Mouse (Mus musculus) left cerebral cortex, postnatal 25 days (tissue): Measurements from ENCODE around the gene Tmem54. TPM values are rescaled to one million over a fixed set of nuclear protein-coding genes. Genes with fewer than 3 reads are reported as not detected.

Source experiments
- DNase-seq, 2 experiments: peaks; one replicate each; pipeline ENCODE4 v3.0.0; 2022; ENCODE audit warnings: low spot score in 2 of 2, mixed read lengths in 1 of 2
- intact Hi-C: fragments of 180-260 bp; cut with DNase I; formaldehyde crosslinking; loops from one replicate; pipeline ENCODE4 v1.15.1; 2025
- total RNA-seq, 2 experiments: library from RNA; stranded (reverse); gene quantifications; 2 replicates each; pipeline ENCODE4 v1.2.3; 2021

The Tmem54 gene
- total RNA-seq, result not detected

- no peak for DNase-seq
- intact Hi-C loops, result no loop called here
These were observed at the start of gene Tmem54 for GRCm38 (mm10) chr4:129105356-129105755. TSS of gene Tmem54 (plus strand) at chr4:129105548.

- no peak for DNase-seq
- intact Hi-C loops, result no loop called here
These were observed 49.8 kb upstream of the Tmem54 start for GRCm38 (mm10) chr4:129055562-129055961.

DNA sequence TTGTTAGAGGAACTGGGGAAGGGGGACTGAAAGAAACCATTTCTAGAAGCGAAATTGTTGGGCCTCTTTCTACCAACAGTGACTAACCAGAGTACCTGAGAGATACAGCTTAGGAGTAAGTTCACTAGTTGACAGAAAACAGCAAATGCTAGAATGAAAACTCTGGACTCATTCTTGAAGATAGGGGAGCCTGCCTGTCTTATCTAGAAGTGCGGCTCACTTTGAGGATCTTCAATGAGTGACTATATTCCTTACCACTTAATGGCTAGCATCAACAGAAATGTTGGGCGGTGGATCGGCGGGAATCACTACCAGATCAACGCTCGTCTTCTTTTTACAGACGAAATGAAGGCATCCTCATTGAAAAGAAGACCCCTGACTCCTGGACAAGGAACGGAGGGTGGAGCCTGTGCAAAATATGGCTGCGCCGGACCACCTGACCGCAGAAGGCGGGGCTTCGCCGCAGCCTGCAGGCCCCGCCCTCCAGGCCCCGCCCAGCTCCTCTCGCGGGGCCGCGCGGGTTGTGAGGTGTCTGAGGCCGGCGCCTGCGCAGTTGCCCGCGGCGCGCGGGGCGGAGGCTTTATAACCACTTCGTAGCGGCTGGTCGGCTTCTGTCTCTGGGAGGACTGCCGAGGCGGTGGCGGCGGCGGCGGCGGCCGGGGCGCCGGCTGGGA is 47.7 kb upstream of the Tmem54 start:
- intact Hi-C loops, result no loop called here
- peak; percentile 97 for DNase-seq

DNA sequence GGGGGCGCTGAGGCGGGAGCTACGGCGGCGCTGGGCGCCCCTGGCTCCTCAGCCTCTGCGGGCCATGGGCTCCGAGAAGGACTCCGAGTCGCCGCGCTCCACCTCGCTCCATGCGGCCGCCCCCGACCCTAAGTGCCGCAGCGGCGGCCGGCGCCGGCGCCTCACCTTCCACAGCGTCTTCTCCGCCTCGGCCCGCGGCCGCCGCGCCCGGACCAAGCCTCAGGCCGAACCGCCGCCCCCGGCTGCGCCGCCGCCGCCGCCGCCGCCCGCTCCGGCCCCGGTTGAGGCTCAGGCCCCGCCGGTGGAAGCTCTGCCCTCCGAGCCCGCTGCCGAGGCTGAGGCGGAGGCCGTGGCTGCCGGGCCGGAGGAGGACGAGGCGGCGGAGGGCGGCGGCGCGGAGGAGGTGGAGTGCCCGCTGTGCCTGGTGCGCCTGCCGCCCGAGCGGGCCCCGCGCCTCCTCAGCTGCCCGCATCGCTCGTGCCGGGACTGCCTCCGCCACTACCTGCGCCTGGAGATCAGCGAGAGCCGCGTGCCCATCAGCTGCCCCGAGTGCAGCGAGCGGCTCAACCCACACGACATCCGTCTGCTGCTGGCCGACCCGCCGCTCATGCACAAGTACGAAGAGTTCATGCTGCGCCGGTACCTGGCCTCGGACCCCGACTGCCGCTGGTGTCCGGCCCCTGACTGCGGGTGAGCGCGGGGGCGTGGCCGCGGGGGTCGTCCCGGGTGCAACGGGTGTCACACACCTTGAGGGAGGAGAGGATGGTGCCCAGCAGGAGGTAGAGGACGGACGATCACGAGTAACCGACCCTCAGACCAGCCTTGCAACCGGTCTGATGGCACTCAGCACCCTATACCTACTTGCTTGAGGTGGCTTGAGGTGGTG is 46.9 kb upstream of the Tmem54 start, which contains the start of gene Rnf19b:
Gene Rnf19b (plus strand): TSS at position 65 of the 886 bp plus-strand sequence.
- intact Hi-C loops, result no loop called here
- peak in 1 of 2 experiments; percentile 34 for DNase-seq

GRCm38 (mm10) chr4:129059125-129059551 is 46.2 kb upstream of the Tmem54 start:
- intact Hi-C loops, result no loop called here
- DNase-seq, result peak in 1 of 2 experiments; percentile 32

DNA sequence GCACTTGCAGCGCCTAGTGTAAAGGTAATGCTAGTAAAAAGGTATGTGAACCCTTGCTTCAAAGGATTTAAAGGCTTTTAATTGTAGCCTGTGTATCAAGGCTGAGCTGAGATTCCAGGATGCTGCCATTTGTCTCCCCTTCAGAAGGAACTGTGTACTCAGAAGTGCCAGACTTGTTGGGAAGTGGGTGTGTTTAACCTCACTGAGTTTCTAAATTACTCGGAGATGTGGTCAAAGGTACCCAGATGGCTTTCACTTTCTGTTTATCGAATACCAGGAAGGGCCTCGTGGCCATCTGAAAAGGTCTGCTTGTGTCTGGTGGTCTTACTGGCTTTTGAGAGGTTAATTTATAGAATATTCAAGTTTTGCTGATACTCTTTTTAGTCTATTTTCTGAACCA is 45.4 kb upstream of the Tmem54 start:
- intact Hi-C loops, result no loop called here
- DNase-seq, result no peak

DNA sequence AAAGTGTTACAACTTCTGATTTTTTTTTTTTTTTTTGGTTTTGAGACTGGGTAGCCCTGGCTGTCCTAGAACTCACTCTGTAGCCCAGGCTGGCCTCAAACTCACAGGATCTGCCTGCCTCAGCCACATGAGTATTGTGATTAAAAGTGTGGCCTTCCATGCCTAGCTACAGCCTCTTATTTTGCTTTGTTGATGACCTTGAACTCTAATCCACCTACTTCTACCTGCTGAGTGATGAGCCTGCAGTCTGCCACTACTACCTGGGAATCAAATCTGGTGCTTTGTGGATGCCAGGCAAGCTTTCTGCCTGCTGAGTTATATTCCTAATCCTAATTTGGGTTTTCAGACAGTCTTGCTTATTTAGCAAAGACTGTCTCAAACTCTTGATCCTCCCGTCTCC is 43.9 kb upstream of the Tmem54 start:
- DNase-seq, result no peak
- intact Hi-C loops, result no loop called here

- no peak for DNase-seq
- intact Hi-C loops, result no loop called here
These were observed 42.9 kb upstream of the Tmem54 start for GRCm38 (mm10) chr4:129062281-129063075.

- intact Hi-C loops, result no loop called here
- DNase-seq, result no peak
These were observed 39.6 kb upstream of the Tmem54 start for GRCm38 (mm10) chr4:129065688-129066236.

DNA sequence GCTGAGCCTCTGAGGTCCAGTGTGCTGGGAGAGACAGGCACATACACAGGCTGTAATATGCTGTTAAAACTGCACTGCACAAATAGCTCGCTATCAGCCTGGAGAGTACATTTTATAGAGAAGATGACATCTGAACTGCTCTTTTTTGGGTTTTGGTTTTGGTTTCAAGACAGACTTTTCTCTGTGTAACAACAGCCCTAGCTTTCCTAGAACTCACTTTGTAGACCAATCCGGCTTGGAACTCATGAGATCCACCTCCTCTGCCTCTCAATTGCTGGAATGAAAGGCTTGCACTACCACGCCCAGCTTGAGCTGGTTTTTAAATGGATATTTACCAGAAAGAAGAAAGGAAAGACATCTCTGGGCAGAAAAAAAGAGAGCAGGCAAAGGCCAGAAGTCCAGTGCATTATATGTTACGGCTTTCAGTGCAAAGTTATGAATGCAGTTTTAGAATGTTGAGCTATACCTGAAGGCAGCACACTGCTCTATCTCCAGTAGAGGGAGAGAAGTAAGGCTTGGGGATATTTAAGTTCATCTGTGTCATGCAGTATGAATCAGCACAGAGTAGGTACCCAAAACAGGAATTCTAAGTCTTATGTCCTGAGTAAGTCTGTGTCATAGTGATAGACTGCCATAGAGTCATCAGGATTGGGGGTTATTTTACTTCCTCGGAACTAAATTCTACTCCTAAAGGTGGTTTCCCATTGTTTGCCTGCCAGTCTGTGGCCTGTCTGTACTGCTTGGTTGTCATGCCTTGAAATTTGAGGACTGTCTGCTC is 37.5 kb upstream of the Tmem54 start:
- no peak for DNase-seq
- intact Hi-C loops, result no loop called here

DNA sequence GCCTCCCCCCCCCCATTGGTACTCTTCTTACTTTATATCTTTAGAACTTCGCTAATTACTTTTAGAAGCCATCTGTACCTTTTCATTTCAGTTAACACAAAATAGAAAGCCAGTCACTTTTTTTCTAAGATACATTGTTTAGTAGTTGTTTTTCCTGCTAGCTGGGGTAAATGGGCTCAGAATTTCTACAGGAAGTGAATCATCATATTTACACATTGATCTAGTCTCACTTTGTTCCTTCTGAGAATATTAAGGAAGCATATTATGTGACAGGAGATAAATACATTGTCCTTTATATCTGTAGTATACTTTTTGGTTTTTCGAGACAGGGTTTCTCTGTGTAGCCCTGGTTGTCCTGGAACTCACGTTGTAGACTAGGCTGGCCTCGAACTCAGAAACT is 36.5 kb upstream of the Tmem54 start:
- DNase-seq, result no peak
- intact Hi-C loops, result no loop called here

GRCm38 (mm10) chr4:129079126-129079525 is 26.2 kb upstream of the Tmem54 start:
- intact Hi-C loops, result no loop called here

GRCm38 (mm10) chr4:129081041-129081440 is 24.3 kb upstream of the Tmem54 start:
- intact Hi-C loops, result no loop called here
- DNase-seq, result no peak

More at GRCm38 (mm10) chr4:129079126-129079525, 26.2 kb upstream of the Tmem54 start:
- no peak for DNase-seq

GRCm38 (mm10) chr4:129081512-129081911 is 23.8 kb upstream of the Tmem54 start:
- peak; percentile 22 to 72 for DNase-seq
- intact Hi-C loops, result no loop called here

DNA sequence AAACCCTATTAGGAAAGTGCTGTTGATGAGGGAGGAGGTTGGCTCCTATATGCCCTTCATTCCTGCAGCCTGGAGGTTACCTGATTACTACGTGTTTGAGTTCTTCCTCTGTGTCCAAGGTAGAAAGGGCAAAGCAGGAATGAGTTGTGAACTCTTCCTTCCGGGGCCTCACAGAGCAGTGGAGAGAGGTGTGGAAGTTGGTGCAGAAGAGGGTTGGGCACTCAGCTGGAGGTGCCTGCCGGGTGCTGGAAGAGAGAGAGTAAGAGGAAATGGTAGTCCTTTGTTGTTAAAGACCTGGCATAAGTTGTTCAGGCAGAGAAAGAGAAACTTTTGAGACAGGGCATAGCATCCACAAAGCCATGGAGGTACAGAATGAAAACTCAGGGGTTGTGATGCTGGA is 23.4 kb upstream of the Tmem54 start:
- intact Hi-C loops, result no loop called here
- no peak for DNase-seq

DNA sequence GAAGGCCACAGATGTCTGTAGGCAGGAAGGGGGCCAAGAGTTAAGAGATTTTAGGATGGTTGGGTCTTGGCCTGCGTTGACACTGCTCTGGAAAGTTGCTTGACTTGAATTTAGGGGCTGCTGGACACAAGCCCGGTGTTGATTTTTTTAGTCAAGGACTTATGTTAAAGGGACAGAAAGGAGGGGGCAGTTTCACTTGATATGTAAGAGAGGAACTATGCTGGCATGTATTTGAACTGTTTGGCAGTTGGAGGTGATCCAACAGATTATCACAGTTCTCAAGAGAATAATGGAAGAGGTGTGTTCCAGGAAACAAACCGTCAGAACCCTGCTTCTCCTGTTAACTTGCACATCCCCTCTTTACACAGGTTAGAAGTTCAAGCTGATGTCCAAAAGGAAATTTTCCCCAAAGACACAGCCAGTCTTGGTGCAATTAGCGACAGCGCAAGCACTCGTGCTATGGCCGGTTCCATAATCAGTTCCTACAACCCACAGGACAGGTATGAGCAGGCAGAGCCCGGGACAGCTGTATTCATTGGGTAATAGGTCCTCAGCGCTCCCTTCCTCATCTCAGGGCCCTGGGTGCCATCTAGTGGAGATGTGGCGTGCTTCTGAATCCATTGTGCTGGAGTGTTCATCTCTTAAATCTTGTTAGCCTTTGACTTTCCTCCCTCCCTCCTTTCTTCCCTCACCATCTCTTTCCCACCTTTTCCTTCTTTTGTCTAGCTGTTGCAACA is 22.8 kb upstream of the Tmem54 start:
- intact Hi-C loops, result loop anchor here (1.0 kb wide), 1 partner anchor 111 kb away; no protein-coding TSS in a partner anchor
- DNase-seq, result peak; percentile 52 to 65

- no peak for DNase-seq
- intact Hi-C loops, result loop anchor here (5.0 kb wide), 1 partner anchor 128 kb away; no protein-coding TSS in a partner anchor
These were observed 20.5 kb upstream of the Tmem54 start for GRCm38 (mm10) chr4:129084896-129085295.

- intact Hi-C loops, result loop anchor here (5.0 kb wide), 1 partner anchor 129 kb away; no protein-coding TSS in a partner anchor
These were observed 19.3 kb upstream of the Tmem54 start for GRCm38 (mm10) chr4:129086078-129086477.

More at GRCm38 (mm10) chr4:129086078-129086477, 19.3 kb upstream of the Tmem54 start:
- peak; percentile 72 to 80 for DNase-seq
